Mouse (Mus musculus): ENCODE results near the gene 4930563M21Rik.

- TF ChIP-seq CTCF (conservative IDR thresholded peaks at IDR 0.05; ENCODE audit: insufficient read depth, insufficient read length, low read depth, low read length) (no peak), POLR2A (IDR thresholded peaks at IDR 0.05; ENCODE audit: low read depth, low read length) (no peak)
These were observed 43.4 kb upstream of the 4930563M21Rik start for GRCm38 (mm10) chr9:56053796-56054195.

All from kidney, adult 2 months (tissue).